Mouse (Mus musculus) cortical plate, adult 2 months (tissue): Measurements from ENCODE around the gene Prss53.

ENCODE experiments used
- CTCF ChIP-seq: fragments of 200-500 bp; IDR thresholded peaks from 2 replicates; pipeline ENCODE4 v1.5.1; 2011; ENCODE audit warnings: mild to moderate bottlenecking, control low read depth, low read length; ENCODE audit not compliant: insufficient read depth; ENCODE audit errors: extremely low read depth
- POLR2A ChIP-seq: fragments of 200-500 bp; IDR thresholded peaks from 2 replicates; pipeline ENCODE4 v1.6.1; 2011; ENCODE audit warnings: mild to moderate bottlenecking, low read length, control low read depth; ENCODE audit not compliant: insufficient read depth; ENCODE audit errors: extremely low read depth

GRCm38 (mm10) chr7:127927726-127928125 lies 37.0 kb upstream of the Prss53 start:
- TF ChIP-seq POLR2A (no peak), CTCF (no peak)
